In the genomic region with DNA sequence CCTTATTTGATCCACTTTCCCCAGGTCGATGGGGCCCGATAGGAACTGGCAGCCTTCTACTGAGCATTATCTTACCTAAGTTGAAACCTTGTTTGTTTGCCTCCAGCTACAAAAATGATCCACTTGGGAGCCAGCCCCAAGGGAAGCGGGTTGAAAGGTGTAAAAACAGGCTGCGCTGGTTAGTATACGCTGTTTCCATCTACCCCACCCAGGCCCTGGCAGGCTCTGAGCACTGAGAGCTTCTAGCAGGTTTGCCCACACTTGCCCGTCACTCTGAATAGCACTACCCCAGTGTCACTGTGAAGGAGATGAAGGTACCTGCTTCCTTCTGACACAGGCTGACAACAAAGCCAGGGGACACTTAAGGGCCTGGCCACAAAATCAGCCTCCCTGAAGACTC, we compare ENCODE assay signal across 22 mouse cellular contexts. TPM values are rescaled to one million over a fixed set of nuclear protein-coding genes. Genes with fewer than 3 reads are reported as not detected.
DNase-seq lines count a peak whose midpoint lies in the region; ATAC-seq and TF ChIP-seq lines count a peak whose summit lies in the region.
"Had no signal": no experiment of that assay in that cellular context is flagged by ENCODE, and none has a peak within 500 bp of the region (broad histone marks: within the 10 kb centered on the region; RNA-seq: fewer than 3 reads in every experiment).

No protein-coding gene starts in this region.

- no peak overlapping the region for H3K9ac ChIP-seq in forebrain, embryonic 12.5 days
- no peak overlapping the region for H3K9ac ChIP-seq in forebrain, postnatal 0 days
- 0 out of 2 replicates have a peak overlapping the region, but pooled peaks have one; percentile 12 for H3K9ac ChIP-seq in midbrain, embryonic 12.5 days (replicated peaks)
- no peak overlapping the region for H3K9ac ChIP-seq in midbrain, embryonic 11.5 days (ENCODE audit: low read length)
- H3K9ac ChIP-seq in embryonic facial prominence, embryonic 14.5 days (ENCODE audit: low read depth, low read length), result no peak overlapping the region
- no peak overlapping the region for H3K9ac ChIP-seq in hindbrain, embryonic 14.5 days
- H3K9ac ChIP-seq: heart, embryonic 15.5 days; intestine, embryonic 15.5 days; limb, embryonic 15.5 days; liver, embryonic 14.5 days; lung, embryonic 14.5 days had no signal

- WGBS in forebrain, embryonic 12.5 days, result 81% methylated on average over 6 of the region's 6 CpGs
- WGBS in forebrain, postnatal 0 days, result 88% methylated on average over 6 of the region's 6 CpGs
- WGBS in midbrain, embryonic 12.5 days, result 95% methylated on average over 6 of the region's 6 CpGs
- WGBS in midbrain, embryonic 11.5 days, result 94% methylated on average over 6 of the region's 6 CpGs
- 69% methylated on average over 6 of the region's 6 CpGs for WGBS in embryonic facial prominence, embryonic 14.5 days
- 85% methylated on average over 6 of the region's 6 CpGs for WGBS in hindbrain, embryonic 14.5 days

- no peak for ATAC-seq in forebrain, embryonic 12.5 days (ENCODE audit: low FRiP score)
- ATAC-seq in forebrain, postnatal 0 days, result no peak
- ATAC-seq in midbrain, embryonic 12.5 days (ENCODE audit: low FRiP score, low read depth), result no peak
- ATAC-seq in midbrain, embryonic 11.5 days (ENCODE audit: low FRiP score), result no peak
- ATAC-seq in embryonic facial prominence, embryonic 14.5 days (ENCODE audit: low read depth), result peak; percentile 37; the same call in 1 of the 2 replicates
- no peak for ATAC-seq in hindbrain, embryonic 14.5 days (ENCODE audit: low FRiP score)
- ATAC-seq: CD4-positive, CD25-positive, alpha-beta regulatory T cell, adult 4 months; intestine, embryonic 15.5 days had no signal

- H3K4me1 ChIP-seq in forebrain, embryonic 12.5 days, result peaks cover 90% of the 10 kb centered on the region
- H3K4me1 ChIP-seq in forebrain, postnatal 0 days (ENCODE audit: insufficient read depth), result no peaks in the 10 kb centered on the region
- peaks cover 85% of the 10 kb centered on the region for H3K4me1 ChIP-seq in midbrain, embryonic 12.5 days
- H3K4me1 ChIP-seq in midbrain, embryonic 11.5 days (ENCODE audit: control insufficient read depth, insufficient read depth, low read length), result peaks cover 65% of the 10 kb centered on the region
- peaks cover 3% of the 10 kb centered on the region; the same call in 1 of the 2 replicates for H3K4me1 ChIP-seq in embryonic facial prominence, embryonic 14.5 days (ENCODE audit: control insufficient read depth, insufficient read depth, low read length)
- H3K4me1 ChIP-seq in hindbrain, embryonic 14.5 days (replicated peaks; ENCODE audit: control insufficient read depth, insufficient read depth, low read length), result peaks cover 63% of the 10 kb centered on the region

- no peak for TF ChIP-seq CTCF in forebrain, postnatal 0 days (IDR thresholded peaks at IDR 0.05; ENCODE audit: low read depth)

- H3K4me2 ChIP-seq in forebrain, embryonic 12.5 days, result no peak overlapping the region
- no peak overlapping the region for H3K4me2 ChIP-seq in forebrain, postnatal 0 days (ENCODE audit: low read depth)
- H3K4me2 ChIP-seq in midbrain, embryonic 12.5 days (replicated peaks), result no peak overlapping the region
- no peak overlapping the region for H3K4me2 ChIP-seq in midbrain, embryonic 11.5 days
- no peak overlapping the region for H3K4me2 ChIP-seq in embryonic facial prominence, embryonic 14.5 days (ENCODE audit: low read depth, low read length)
- no peak overlapping the region for H3K4me2 ChIP-seq in hindbrain, embryonic 14.5 days (replicated peaks)
- H3K4me2 ChIP-seq: heart, embryonic 15.5 days; intestine, embryonic 15.5 days; limb, embryonic 15.5 days; lung, embryonic 14.5 days had no signal

- H3K27ac ChIP-seq in forebrain, embryonic 12.5 days, result peak overlapping the region; percentile 81
- no peak overlapping the region for H3K27ac ChIP-seq in forebrain, postnatal 0 days (ENCODE audit: low read depth, low read length)
- 0 out of 2 replicates have a peak overlapping the region, but pooled peaks have one; percentile 75 for H3K27ac ChIP-seq in midbrain, embryonic 12.5 days (replicated peaks)
- no peak overlapping the region for H3K27ac ChIP-seq in midbrain, embryonic 11.5 days (ENCODE audit: low read depth, low read length)
- H3K27ac ChIP-seq in embryonic facial prominence, embryonic 14.5 days (replicated peaks; ENCODE audit: low read depth, low read length), result no peak overlapping the region
- H3K27ac ChIP-seq in hindbrain, embryonic 14.5 days, result peak overlapping the region; percentile 66
- H3K27ac ChIP-seq: heart, embryonic 15.5 days; intestine, embryonic 15.5 days; limb, embryonic 15.5 days; liver, embryonic 14.5 days had no signal

- intact Hi-C loops in heart, postnatal 10 days (cut with DNase I), result no loop called here

- no peaks in the 10 kb centered on the region for H3K9me3 ChIP-seq in forebrain, embryonic 12.5 days
- H3K9me3 ChIP-seq in forebrain, postnatal 0 days (ENCODE audit: low read length), result no peaks in the 10 kb centered on the region
- H3K9me3 ChIP-seq in midbrain, embryonic 12.5 days, result no peaks in the 10 kb centered on the region
- H3K9me3 ChIP-seq in midbrain, embryonic 11.5 days (ENCODE audit: control insufficient read depth, low read length), result no peaks in the 10 kb centered on the region
- no peaks in the 10 kb centered on the region for H3K9me3 ChIP-seq in embryonic facial prominence, embryonic 14.5 days (ENCODE audit: control insufficient read depth, low read length)
- no peaks in the 10 kb centered on the region for H3K9me3 ChIP-seq in hindbrain, embryonic 14.5 days (ENCODE audit: control insufficient read depth, low read length)
- H3K9me3 ChIP-seq: heart, embryonic 15.5 days; intestine, embryonic 15.5 days; limb, embryonic 15.5 days; megakaryocyte, embryonic 14.5 days had no signal

- H3K27me3 ChIP-seq in forebrain, embryonic 12.5 days, result no peaks in the 10 kb centered on the region
- no peaks in the 10 kb centered on the region for H3K27me3 ChIP-seq in forebrain, postnatal 0 days (ENCODE audit: insufficient read depth, low read length)
- no peaks in the 10 kb centered on the region for H3K27me3 ChIP-seq in midbrain, embryonic 12.5 days
- no peaks in the 10 kb centered on the region for H3K27me3 ChIP-seq in midbrain, embryonic 11.5 days (ENCODE audit: control insufficient read depth, insufficient read depth, low read length)
- H3K27me3 ChIP-seq in embryonic facial prominence, embryonic 14.5 days (replicated peaks; ENCODE audit: control insufficient read depth, insufficient read depth, low read length), result no peaks in the 10 kb centered on the region
- no peaks in the 10 kb centered on the region for H3K27me3 ChIP-seq in hindbrain, embryonic 14.5 days (ENCODE audit: control insufficient read depth, insufficient read depth, low read length)
- H3K27me3 ChIP-seq: heart, embryonic 15.5 days; intestine, embryonic 15.5 days; limb, embryonic 15.5 days; megakaryocyte, embryonic 14.5 days had no signal

- no peak for DNase-seq in forebrain, postnatal 0 days
- DNase-seq in midbrain, embryonic 11.5 days (ENCODE audit: low spot score, missing footprints), result no peak
- peak; percentile 68 for DNase-seq in embryonic facial prominence, embryonic 14.5 days (ENCODE audit: low spot score)
- no peak for DNase-seq in hindbrain, embryonic 14.5 days (ENCODE audit: low spot score)
- DNase-seq in heart, postnatal 10 days, result no peak
- no peak for DNase-seq in layer of hippocampus, postnatal 14 days (ENCODE audit: low spot score in 2 of 2)
- DNase-seq: adrenal gland, postnatal 25 days; cerebellum, adult 9-10 months; heart, postnatal 4 days; kidney, adult 8-10 months; kidney, postnatal 10 days; lung, postnatal 36 days had no signal

- H3K36me3 ChIP-seq in forebrain, embryonic 12.5 days (replicated peaks), result peaks cover 67% of the 10 kb centered on the region
- no peaks in the 10 kb centered on the region for H3K36me3 ChIP-seq in forebrain, postnatal 0 days (ENCODE audit: insufficient read depth)
- H3K36me3 ChIP-seq in midbrain, embryonic 12.5 days, result peaks cover 54% of the 10 kb centered on the region
- peaks cover 18% of the 10 kb centered on the region; the same call in 1 of the 2 replicates for H3K36me3 ChIP-seq in midbrain, embryonic 11.5 days (ENCODE audit: control insufficient read depth, insufficient read depth, low read length)
- H3K36me3 ChIP-seq in embryonic facial prominence, embryonic 14.5 days (ENCODE audit: control insufficient read depth, insufficient read depth, low read length), result peaks cover 54% of the 10 kb centered on the region
- peaks cover 36% of the 10 kb centered on the region for H3K36me3 ChIP-seq in hindbrain, embryonic 14.5 days (replicated peaks; ENCODE audit: control insufficient read depth, insufficient read depth)

- no peak overlapping the region for H3K4me3 ChIP-seq in forebrain, embryonic 12.5 days (replicated peaks)
- H3K4me3 ChIP-seq in forebrain, postnatal 0 days (ENCODE audit: low read depth, low read length), result no peak overlapping the region
- no peak overlapping the region for H3K4me3 ChIP-seq in midbrain, embryonic 12.5 days
- no peak overlapping the region for H3K4me3 ChIP-seq in midbrain, embryonic 11.5 days (ENCODE audit: low read depth, low read length)
- H3K4me3 ChIP-seq in embryonic facial prominence, embryonic 14.5 days (ENCODE audit: low read depth, low read length), result no peak overlapping the region
- no peak overlapping the region for H3K4me3 ChIP-seq in hindbrain, embryonic 14.5 days (replicated peaks; ENCODE audit: low read length)
- H3K4me3 ChIP-seq: erythroblast, embryonic 14.5 days; heart, embryonic 15.5 days; intestine, embryonic 15.5 days; limb, embryonic 15.5 days; megakaryocyte, embryonic 14.5 days had no signal

RNA-seq across cellular contexts. Expression of gene Msi2, which starts 17.3 kb away (rescaled TPM):
- 34.9 and 35.8 TPM in 2 replicates for polyA plus RNA-seq in forebrain, embryonic 12.5 days (2016; fragmentation: Nextera tagmentation; extraction: Ambion mirVana)
- total RNA-seq in forebrain, postnatal 0 days (2014; rRNA removed), result 81.4 and 107 TPM in 2 replicates
- polyA plus RNA-seq in forebrain, postnatal 0 days (2015; fragmentation: Nextera tagmentation; extraction: Ambion mirVana), result 9.8 and 18.5 TPM in 2 replicates
- polyA plus RNA-seq in midbrain, embryonic 12.5 days (2016; fragmentation: Nextera tagmentation; extraction: Ambion mirVana), result 41.5 and 47.9 TPM in 2 replicates
- polyA plus RNA-seq in midbrain, embryonic 11.5 days (2014; fragmentation: Nextera tagmentation; extraction: Ambion mirVana), result 25.7 and 27.0 TPM in 2 replicates
- 15.2 and 15.9 TPM in 2 replicates for polyA plus RNA-seq in embryonic facial prominence, embryonic 14.5 days (2014; fragmentation: Nextera tagmentation; extraction: Ambion mirVana)
- polyA plus RNA-seq in hindbrain, embryonic 14.5 days (2014; fragmentation: Nextera tagmentation; extraction: Ambion mirVana), result 22.4 and 26.5 TPM in 2 replicates
- total RNA-seq in heart, postnatal 10 days (2021), result 100 to 1,000 TPM; 218 to 219 TPM
- total RNA-seq in layer of hippocampus, postnatal 14 days (2021), result 100 to 1,000 TPM; 116 to 121 TPM

Comparison
In these comparisons a context has a peak if more than half of its experiments do, and no peak if none do; other contexts are left out.
1. H3K27ac ChIP-seq: peak in forebrain, embryonic 12.5 days (single experiment), midbrain, embryonic 12.5 days (single experiment) and hindbrain, embryonic 14.5 days (single experiment); none in forebrain, postnatal 0 days (single experiment), midbrain, embryonic 11.5 days (single experiment) and embryonic facial prominence, embryonic 14.5 days (single experiment).